Mouse (Mus musculus) intestine, embryonic 16.5 days (tissue): ENCODE measurements around the gene Krtap28-13. TPM values are rescaled to one million over a fixed set of nuclear protein-coding genes. Genes with fewer than 3 reads are reported as not detected.

Experiments used
- ATAC-seq: fragments of 200-750 bp; cut with Nextera tagmentation; 2 replicates; pipeline ENCODE4 v1.8.0; 2017; ENCODE audit warnings: moderate TSS enrichment, moderate library complexity
- H3K27ac ChIP-seq: fragments of 300-500 bp; sonication (generic); 2 replicates; pipeline ENCODE4 v1.5.1; 2014; ENCODE audit warnings: mild to moderate bottlenecking, low read length
- H3K27me3 ChIP-seq: fragments of 300-500 bp; sonication (generic); replicated peaks from 2 replicates; pipeline ENCODE4 v1.6.1; 2014; ENCODE audit warnings: low read length, control low read depth, mixed read lengths; ENCODE audit not compliant: control insufficient read depth, insufficient read depth
- H3K36me3 ChIP-seq: fragments of 300-500 bp; sonication (generic); 2 replicates; pipeline ENCODE4 v1.6.1; 2014; ENCODE audit warnings: low read length, control low read depth; ENCODE audit not compliant: control insufficient read depth, insufficient read depth
- H3K4me1 ChIP-seq: fragments of 300-500 bp; sonication (generic); 2 replicates; pipeline ENCODE4 v1.6.1; 2014; ENCODE audit warnings: low read length, control low read depth, mixed read lengths; ENCODE audit not compliant: control insufficient read depth, insufficient read depth
- H3K4me2 ChIP-seq: fragments of 300-500 bp; sonication (generic); 2 replicates; pipeline ENCODE4 v1.6.1; 2014; ENCODE audit warnings: low read depth, low read length, control low read depth
- H3K4me3 ChIP-seq: fragments of 300-500 bp; sonication (generic); 2 replicates; pipeline ENCODE4 v1.5.1; 2014; ENCODE audit warnings: mild to moderate bottlenecking, low read length
- H3K9ac ChIP-seq: fragments of 300-500 bp; sonication (generic); 2 replicates; pipeline ENCODE4 v1.6.1; 2014; ENCODE audit warnings: low read depth, low read length
- H3K9me3 ChIP-seq: fragments of 300-500 bp; sonication (generic); 2 replicates; pipeline ENCODE4 v1.6.1; 2016; ENCODE audit warnings: low read length, control low read depth; ENCODE audit not compliant: control insufficient read depth
- WGBS: fragments of 180-500 bp; shearing (Covaris S2); extraction: QIAGEN DNeasy Blood & Tissue Kit; methylation state at CpG from one replicate; pipeline ENCODE4 v1.1.7; 2014; 5-methylcytosine and 5-hydroxymethylcytosine counted together
- polyA plus RNA-seq: library from polyadenylated mRNA; unstranded; fragments of >200 nt; fragmentation: Nextera tagmentation; extraction: Ambion mirVana; gene quantifications from 2 replicates; pipeline ENCODE4 v1.2.1, GENCODE M21; 2015

Krtap28-13 gene
- polyA plus RNA-seq, 1 experiment from 2014 or later = not detected

- peak; percentile 87 for ATAC-seq
- 59% methylated on average over 5 of the region's 5 CpGs for WGBS
Observed at GRCm38 (mm10) chr1:83107410-83107978, 46.8 kb downstream of the Krtap28-13 start.

GRCm38 (mm10) chr1:83110992-83111391, 50.3 kb downstream of the Krtap28-13 start:
- H3K36me3 ChIP-seq = no peaks in the 10 kb centered on the region
- ATAC-seq = peak; percentile 87
- H3K9ac ChIP-seq = no peak overlapping the region
- H3K27ac ChIP-seq = peak overlapping the region; percentile 51; the same call in 1 of the 2 replicates
- peaks cover 4% of the 10 kb centered on the region; the same call in 1 of the 2 replicates for H3K4me1 ChIP-seq
- H3K4me3 ChIP-seq = no peak overlapping the region
- no peak overlapping the region for H3K4me2 ChIP-seq
- no peaks in the 10 kb centered on the region for H3K9me3 ChIP-seq
- H3K27me3 ChIP-seq = no peaks in the 10 kb centered on the region

More at GRCm38 (mm10) chr1:83107410-83107978, 46.8 kb downstream of the Krtap28-13 start:
- Histone ChIP-seq H3K36me3 (no peaks in the 10 kb centered on the region), H3K9me3 (no peaks in the 10 kb centered on the region), H3K4me3 (no peak overlapping the region), H3K9ac (no peak overlapping the region), H3K27me3 (no peaks in the 10 kb centered on the region), H3K4me2 (no peak overlapping the region), H3K4me1 (no peaks in the 10 kb centered on the region; the same call in 1 of the 2 replicates), H3K27ac (peak overlapping the region; percentile 30; the same call in 1 of the 2 replicates)

Other genes starting within 250 kb of the Krtap28-13 start
- gene Agfg1, start 221.4 kb upstream of the Krtap28-13 start, polyA plus RNA-seq = 14.1 and 31.8 TPM in 2 replicates
- not detected in 2 replicates for gene A030005L19Rik, start 147.6 kb upstream of the Krtap28-13 start, polyA plus RNA-seq
- gene A030014E15Rik, start 136.0 kb upstream of the Krtap28-13 start, polyA plus RNA-seq = not detected in 2 replicates
- not detected in 2 replicates for gene Gm6217, start 129.5 kb upstream of the Krtap28-13 start, polyA plus RNA-seq
- gene A030003K21Rik, start 117.5 kb upstream of the Krtap28-13 start, polyA plus RNA-seq = not detected in 2 replicates
- gene Gm7544, start 104.9 kb upstream of the Krtap28-13 start, polyA plus RNA-seq = not detected in 2 replicates
- gene Gm47955, start 100.6 kb upstream of the Krtap28-13 start, polyA plus RNA-seq = not detected in 2 replicates
- not detected in 2 replicates for gene Gm47959, start 60.4 kb upstream of the Krtap28-13 start, polyA plus RNA-seq
- 1.9 and 2.0 TPM in 2 replicates for gene Slc19a3, start 22.5 kb upstream of the Krtap28-13 start, polyA plus RNA-seq
- gene Krtap28-10, start 18.4 kb upstream of the Krtap28-13 start, polyA plus RNA-seq = not detected in 2 replicates
- gene Gm47969, start 16.0 kb upstream of the Krtap28-13 start, polyA plus RNA-seq = not detected in 2 replicates
- not detected in 2 replicates for gene A030005K14Rik, start 1.6 kb upstream of the Krtap28-13 start, polyA plus RNA-seq
- 4.0 and 5.1 TPM in 2 replicates for gene Ccl20, start 55.8 kb downstream of the Krtap28-13 start, polyA plus RNA-seq
- not detected in 2 replicates for gene Daw1, start 98.8 kb downstream of the Krtap28-13 start, polyA plus RNA-seq